Mouse (Mus musculus): ENCODE measurements around the gene Zmiz1.

Gene Zmiz1

GRCm38 (mm10) chr14:25592522-25592921 is 133.5 kb downstream of the Zmiz1 start:
- DNase-seq (ENCODE audit: low read depth), result no peak

GRCm38 (mm10) chr14:25593876-25594275 is 134.9 kb downstream of the Zmiz1 start:
- DNase-seq (ENCODE audit: low read depth), result no peak

- DNase-seq (ENCODE audit: low read depth), result peak; percentile 66
Measured at GRCm38 (mm10) chr14:25594611-25595010, 135.6 kb downstream of the Zmiz1 start.

- no peak for DNase-seq (ENCODE audit: low read depth)
Measured at GRCm38 (mm10) chr14:25598960-25599359, 140.0 kb downstream of the Zmiz1 start.

DNA sequence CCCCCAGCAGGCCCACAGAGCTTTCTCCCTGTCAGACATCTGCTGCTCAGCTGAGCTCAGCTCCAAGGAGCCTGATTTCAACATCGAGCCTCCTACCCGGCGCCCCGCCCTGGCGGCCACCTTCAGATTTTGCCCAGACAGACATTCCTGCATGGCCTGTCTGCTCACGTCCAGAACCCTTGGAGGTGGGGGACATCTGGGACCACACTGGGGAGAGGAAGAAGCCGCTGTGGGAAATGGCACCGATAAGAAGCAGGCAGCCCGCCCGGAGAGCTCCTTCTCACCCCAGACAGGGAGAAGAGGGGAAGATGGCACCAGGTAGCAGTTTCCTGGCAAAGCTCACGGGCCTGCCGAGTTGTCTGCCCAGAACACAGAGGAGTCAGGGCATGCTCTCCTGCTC is 140.9 kb downstream of the Zmiz1 start:
- DNase-seq (ENCODE audit: low read depth), result no peak

- DNase-seq (ENCODE audit: low read depth), result peak; percentile 58
Measured at GRCm38 (mm10) chr14:25600358-25600757, 141.4 kb downstream of the Zmiz1 start.

- DNase-seq (ENCODE audit: low read depth), result no peak
Measured at GRCm38 (mm10) chr14:25600951-25601350, 142.0 kb downstream of the Zmiz1 start.

- no peak for DNase-seq (ENCODE audit: low read depth)
Measured at GRCm38 (mm10) chr14:25602018-25602417, 143.0 kb downstream of the Zmiz1 start.

DNA sequence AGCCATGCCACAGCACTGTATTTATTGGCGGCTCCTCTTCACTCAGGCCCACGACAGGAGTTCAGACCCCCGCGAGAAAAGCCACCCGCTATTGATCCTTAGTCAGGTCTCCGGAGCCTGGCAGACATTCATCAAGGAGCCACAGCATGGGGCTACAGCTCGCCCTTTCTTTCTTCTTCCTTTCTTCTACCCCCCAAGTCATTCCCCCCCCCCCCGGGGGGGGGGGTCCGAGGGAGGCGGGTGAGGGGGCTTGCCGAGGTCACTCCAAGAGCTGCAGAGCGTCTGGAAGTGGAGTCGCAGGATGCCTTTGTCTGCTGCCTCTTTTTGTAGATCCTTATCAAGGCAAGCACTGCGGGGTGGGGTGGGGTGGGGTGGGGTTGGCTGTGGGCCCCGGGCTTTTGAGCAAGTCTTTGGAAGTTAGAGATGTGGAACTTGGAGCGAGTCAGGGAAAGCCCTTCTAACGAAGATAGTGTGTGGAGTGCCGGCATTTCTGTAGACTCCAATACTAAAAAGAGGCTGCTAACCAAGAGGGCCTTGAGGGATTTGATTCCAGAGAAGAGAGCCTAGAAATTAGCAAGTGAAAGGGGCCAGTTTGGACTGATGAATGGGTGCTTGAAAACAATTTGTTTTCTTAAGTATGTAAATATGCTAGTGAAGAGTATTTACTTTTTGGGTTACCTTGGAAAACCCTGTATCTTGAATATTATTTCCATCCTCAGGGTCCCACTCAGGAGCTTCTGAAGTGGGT is 145.6 kb downstream of the Zmiz1 start:
- DNase-seq (ENCODE audit: low read depth), result no peak

- peak; percentile 88 for DNase-seq (ENCODE audit: low read depth)
Measured at GRCm38 (mm10) chr14:25606372-25607140, 147.6 kb downstream of the Zmiz1 start.

GRCm38 (mm10) chr14:25607141-25607967 is 148.4 kb downstream of the Zmiz1 start:
- peak; percentile 37 for DNase-seq (ENCODE audit: low read depth)

GRCm38 (mm10) chr14:25607968-25608491 is 149.0 kb downstream of the Zmiz1 start:
- peak; percentile 62 for DNase-seq (ENCODE audit: low read depth)

DNA sequence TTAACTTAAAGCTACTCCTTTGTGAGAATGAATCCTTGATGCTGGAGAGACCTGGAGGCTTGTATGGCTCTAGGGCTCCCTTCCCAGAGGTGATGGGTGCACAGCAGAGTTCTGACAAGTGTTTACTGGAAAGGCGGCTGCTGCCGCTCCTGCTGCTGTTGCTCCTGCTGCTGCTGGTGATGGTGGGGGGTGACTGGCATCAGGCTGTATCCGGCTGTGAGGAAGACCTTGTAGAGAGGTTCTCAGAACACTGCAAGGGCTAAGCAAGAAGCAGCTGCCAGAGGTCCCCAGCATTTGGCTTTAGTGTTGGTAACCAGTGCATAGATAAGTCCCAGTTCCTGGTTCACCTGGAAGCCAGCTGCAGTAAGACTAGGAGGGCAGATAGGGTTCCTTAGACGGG is 149.6 kb downstream of the Zmiz1 start:
- no peak for DNase-seq (ENCODE audit: low read depth)

GRCm38 (mm10) chr14:25609355-25609754 is 150.4 kb downstream of the Zmiz1 start:
- DNase-seq (ENCODE audit: low read depth), result peak; percentile 86

DNA sequence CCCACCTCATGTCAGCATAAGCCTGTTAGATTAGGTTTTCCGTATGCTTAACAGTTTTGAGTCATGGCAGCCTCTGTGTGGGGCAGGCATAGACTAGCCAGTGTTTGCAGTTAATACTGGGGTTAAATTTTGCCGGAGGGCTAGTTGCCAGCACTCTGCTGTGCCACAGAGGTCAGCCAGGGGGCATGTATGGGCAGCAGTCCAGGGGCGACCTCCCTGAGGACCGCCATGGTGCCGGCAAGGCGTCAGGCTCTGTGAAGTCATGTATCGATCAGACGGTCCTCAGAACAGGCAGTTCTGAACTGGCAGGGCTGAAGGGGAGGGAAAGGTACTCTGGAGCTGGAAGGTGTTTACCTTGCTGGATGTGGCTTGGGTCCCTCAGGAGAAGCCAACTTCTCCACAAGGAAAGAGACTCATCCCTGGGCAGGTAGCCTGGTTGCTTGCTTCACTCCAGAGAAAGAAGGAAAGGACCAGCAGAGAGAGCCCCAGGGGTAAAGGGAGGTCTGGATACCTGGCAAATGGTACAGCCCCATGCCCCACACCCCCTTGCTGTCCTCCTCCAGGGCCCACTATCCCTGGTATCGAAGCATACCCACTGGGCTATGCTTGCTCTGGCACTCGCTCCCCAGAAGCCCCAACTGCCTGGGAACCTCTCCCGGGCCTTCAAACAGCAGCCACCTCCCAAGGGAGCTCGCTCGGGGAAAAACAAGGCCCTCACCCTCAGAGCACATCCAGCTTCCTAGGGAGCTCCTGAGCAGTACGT is 151.6 kb downstream of the Zmiz1 start:
- no peak for DNase-seq (ENCODE audit: low read depth)

DNA sequence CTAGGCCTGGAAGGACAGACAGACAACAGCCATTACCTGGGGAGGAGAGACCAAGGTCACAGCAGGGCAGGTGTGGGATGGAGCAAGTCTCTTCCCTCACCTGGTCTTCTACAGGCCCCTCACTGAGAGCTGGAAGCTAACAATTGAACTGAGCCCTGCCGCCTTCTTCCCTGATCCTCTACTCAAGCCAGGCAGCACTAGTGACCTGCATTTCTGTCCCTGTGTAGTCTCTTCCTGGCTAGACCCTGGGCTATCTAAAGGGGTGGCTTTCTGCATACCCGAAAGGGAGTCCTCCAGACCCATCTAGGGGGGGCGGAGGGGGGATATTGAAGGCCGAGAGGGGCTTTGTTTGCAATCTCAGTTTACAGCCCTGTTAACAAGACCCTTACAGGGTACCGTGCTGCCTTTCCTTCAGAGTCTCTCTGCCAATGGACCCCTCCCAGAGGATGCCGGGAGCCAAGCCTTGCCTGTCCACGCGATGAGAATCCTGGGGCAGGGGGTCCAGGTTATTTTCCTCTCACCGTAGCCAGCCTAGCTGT is 152.2 kb downstream of the Zmiz1 start:
- DNase-seq (ENCODE audit: low read depth), result no peak

DNA sequence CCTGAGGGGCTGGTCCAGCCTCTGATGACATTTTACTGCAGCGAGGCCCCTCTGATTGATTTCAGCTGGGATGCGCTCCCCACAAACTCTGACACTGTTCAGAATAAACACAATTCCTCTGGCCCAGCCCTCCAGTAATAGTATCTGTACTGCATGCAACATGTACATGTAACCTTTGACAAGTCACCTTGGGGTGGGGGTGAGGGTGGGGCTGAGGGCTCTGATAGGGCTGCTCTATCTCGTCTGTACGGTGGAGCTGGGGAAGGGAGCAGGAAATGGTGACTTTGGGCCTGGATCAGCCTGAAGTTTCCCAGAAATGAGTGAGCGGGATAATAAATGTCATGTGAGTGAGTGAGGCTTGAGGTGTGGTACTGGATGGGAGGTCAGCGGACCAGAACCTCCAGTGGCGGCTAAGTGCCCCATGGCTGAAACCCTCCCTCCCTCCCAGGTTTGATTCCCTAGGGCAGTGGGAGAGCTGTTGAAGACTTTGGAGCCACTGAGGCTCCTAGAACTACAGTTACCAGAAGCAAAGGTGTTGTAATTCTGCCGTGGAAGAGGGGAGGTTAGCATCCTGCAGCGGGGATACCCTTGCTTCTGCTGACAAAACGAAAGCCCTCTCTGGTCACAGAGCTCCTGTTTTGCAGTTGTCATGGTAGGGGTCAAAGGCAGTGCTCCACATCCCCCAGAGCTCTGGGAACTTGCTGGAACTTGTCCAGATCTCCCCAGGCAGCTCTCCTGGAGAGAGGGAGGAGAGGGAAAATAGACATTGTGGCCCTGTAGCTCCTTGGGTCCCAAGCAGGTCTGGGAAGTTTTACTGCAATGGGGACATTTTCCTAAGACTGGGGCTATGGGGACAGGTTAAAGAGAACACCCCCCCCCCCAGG is 153.1 kb downstream of the Zmiz1 start:
- no peak for DNase-seq (ENCODE audit: low read depth)

DNA sequence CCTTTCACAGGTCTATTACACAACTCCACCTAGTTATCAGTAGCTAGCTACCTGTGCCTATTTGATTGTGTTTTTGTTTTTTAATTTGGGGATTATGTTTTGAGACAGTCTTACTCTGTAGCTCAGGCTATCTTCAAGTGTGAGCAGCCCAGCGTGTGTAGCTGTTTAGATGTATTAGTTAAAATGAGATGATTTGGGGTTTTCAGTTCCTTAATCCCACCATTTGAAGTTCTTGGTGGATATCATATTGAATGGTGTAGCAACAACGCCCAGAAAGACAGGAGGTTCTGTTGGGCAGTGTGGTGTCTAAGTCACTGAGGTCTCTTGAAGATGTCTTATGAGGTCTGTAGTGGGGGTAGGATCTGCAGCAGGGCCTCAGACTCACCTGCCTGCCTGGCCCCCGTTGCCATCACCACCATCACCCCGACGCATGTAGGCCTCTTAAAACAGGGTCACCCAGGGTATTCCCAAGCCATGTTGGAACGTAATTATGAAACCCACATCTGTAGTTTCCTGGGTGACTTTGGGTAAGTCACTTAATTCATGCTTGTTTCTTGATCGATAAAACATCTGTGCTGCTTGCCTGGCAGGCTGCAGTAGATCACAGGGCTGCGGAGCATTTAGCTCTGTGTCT is 155.1 kb downstream of the Zmiz1 start:
- no peak for DNase-seq (ENCODE audit: low read depth)

DNA sequence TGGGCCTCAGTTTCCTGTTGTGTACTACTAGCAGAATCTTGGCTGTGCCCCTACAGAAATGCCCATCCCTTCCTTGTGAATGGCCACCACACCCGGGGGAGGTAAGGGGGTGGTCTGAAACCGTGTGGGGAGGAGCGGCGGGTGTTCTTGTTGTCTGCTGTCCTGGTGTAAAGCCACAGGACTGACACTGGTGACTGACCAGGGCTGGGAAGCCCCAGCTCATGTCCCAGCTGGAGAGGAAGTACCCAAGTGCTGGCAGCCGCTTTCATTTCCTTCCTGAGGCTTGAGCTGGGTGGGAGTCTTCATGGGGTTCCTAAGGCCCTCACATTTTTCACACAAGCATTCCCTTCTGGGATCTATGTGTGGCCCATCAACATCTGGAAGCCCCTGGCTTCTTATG is 155.7 kb downstream of the Zmiz1 start:
- peak; percentile 65 for DNase-seq (ENCODE audit: low read depth)

- DNase-seq (ENCODE audit: low read depth), result no peak
Measured at GRCm38 (mm10) chr14:25615602-25616001, 156.6 kb downstream of the Zmiz1 start.

All from 416B (cell line).